Mouse (Mus musculus) Patski (cell line): ENCODE results near the gene Wscd2. TPM values are rescaled to one million over a fixed set of nuclear protein-coding genes. Genes with fewer than 3 reads are reported as not detected.

ENCODE experiments used
- ATAC-seq: fragments of 100-300 bp; one replicate; pipeline ENCODE4 v1.8.0; 2021
- CTCF ChIA-PET: fragments of 350-600 bp; sonication (Branson Sonifier 250); formaldehyde crosslinking; loops from one replicate; lab custom pipeline; 2022; ENCODE audit warnings: inconsistent platforms; lab: Charles Lee
- POLR2A ChIA-PET: fragments of 350-600 bp; sonication (Branson Sonifier 250); formaldehyde crosslinking; loops from one replicate; lab custom pipeline; 2022; ENCODE audit warnings: antibody characterized with exemption, inconsistent platforms; lab: Charles Lee
- DNase-seq: peaks from one replicate; pipeline ENCODE4 v3.0.0-alpha.2; 2011; ENCODE audit warnings: low read depth, low spot score
- H3K27me3 ChIP-seq: fragments of 371-371 bp; one replicate; pipeline ENCODE4 v1.5.1; 2021
- CTCF ChIP-seq: fragments of 100-300 bp; IDR thresholded peaks from one replicate; pipeline ENCODE4 v1.5.1; 2021
- in situ Hi-C: fragments of 300-500 bp; cut with MboI; formaldehyde crosslinking; loops from 3 replicates; pipeline ENCODE4 v1.11.1; 2018; ENCODE audit warnings: low pct_unique_long_range_greater_than_20kb, mixed read lengths
- polyA plus RNA-seq: library from polyadenylated mRNA; unstranded; gene quantifications from one replicate; pipeline ENCODE4 v1.2.3, GENCODE M21; 2021

Gene Wscd2
- polyA plus RNA-seq, 1 experiment from 2014 or later: 0.28 TPM

GRCm38 (mm10) chr5:113538826-113539225 lies 48.7 kb downstream of the Wscd2 start:
- ATAC-seq (no peak), DNase-seq (no peak)
- in situ Hi-C loops: no loop called here
- no peak for TF ChIP-seq CTCF
- ChIA-PET POLR2A (no interaction called here), CTCF (interaction anchor here (1.0 kb wide), 1 partner anchor 21 kb away, joined by 3 read pairs; no protein-coding TSS in a partner anchor)
- H3K27me3 ChIP-seq: no peaks in the 10 kb centered on the region

- in situ Hi-C loops: no loop called here
- H3K27me3 ChIP-seq: no peaks in the 10 kb centered on the region
- ATAC-seq (no peak), DNase-seq (no peak)
- CTCF ChIA-PET: no interaction called here
- POLR2A ChIA-PET: no interaction called here
- no peak for TF ChIP-seq CTCF
These were observed 49.3 kb downstream of the Wscd2 start for GRCm38 (mm10) chr5:113539438-113539837.

- no peak for ATAC-seq
- in situ Hi-C loops: no loop called here
- TF ChIP-seq CTCF: no peak
- CTCF ChIA-PET: no interaction called here
- no peak for DNase-seq
- no peaks in the 10 kb centered on the region for H3K27me3 ChIP-seq
- POLR2A ChIA-PET: no interaction called here
These were observed 49.7 kb downstream of the Wscd2 start for GRCm38 (mm10) chr5:113539858-113540257.

GRCm38 (mm10) chr5:113541196-113541595 lies 51.1 kb downstream of the Wscd2 start:
- no peak for ATAC-seq
- POLR2A ChIA-PET: no interaction called here
- no peak for DNase-seq
- H3K27me3 ChIP-seq: no peaks in the 10 kb centered on the region
- in situ Hi-C loops: no loop called here
- CTCF ChIA-PET: interaction anchor here (0.7 kb wide), 1 partner anchor 39 kb away, joined by 3 read pairs; no protein-coding TSS in a partner anchor
- no peak for TF ChIP-seq CTCF

- TF ChIP-seq CTCF: no peak
- POLR2A ChIA-PET: no interaction called here
- DNase-seq: no peak
- H3K27me3 ChIP-seq: no peaks in the 10 kb centered on the region
- ATAC-seq: no peak
- in situ Hi-C loops: no loop called here
- CTCF ChIA-PET: no interaction called here
These were observed 52.8 kb downstream of the Wscd2 start for GRCm38 (mm10) chr5:113542885-113543476.

- no peak for TF ChIP-seq CTCF
These were observed 58.0 kb downstream of the Wscd2 start for GRCm38 (mm10) chr5:113547949-113548700.

GRCm38 (mm10) chr5:113550249-113550648 lies 60.1 kb downstream of the Wscd2 start:
- POLR2A ChIA-PET: no interaction called here

More at GRCm38 (mm10) chr5:113547949-113548700, 58.0 kb downstream of the Wscd2 start:
- ATAC-seq (peak; percentile 10), DNase-seq (no peak)
- in situ Hi-C loops: no loop called here
- CTCF ChIA-PET: no interaction called here
- H3K27me3 ChIP-seq: no peaks in the 10 kb centered on the region
- POLR2A ChIA-PET: no interaction called here

GRCm38 (mm10) chr5:113550759-113551158 lies 60.6 kb downstream of the Wscd2 start:
- no peak for TF ChIP-seq CTCF
- ChIA-PET POLR2A (no interaction called here), CTCF (no interaction called here)
- no peak for DNase-seq
- no peak for ATAC-seq
- in situ Hi-C loops: no loop called here
- no peaks in the 10 kb centered on the region for H3K27me3 ChIP-seq

More at GRCm38 (mm10) chr5:113550249-113550648, 60.1 kb downstream of the Wscd2 start:
- no peaks in the 10 kb centered on the region for H3K27me3 ChIP-seq
- DNase-seq: no peak
- in situ Hi-C loops: no loop called here
- no peak for TF ChIP-seq CTCF
- ATAC-seq: no peak
- CTCF ChIA-PET: no interaction called here

GRCm38 (mm10) chr5:113553402-113553897 lies 63.3 kb downstream of the Wscd2 start:
- peak; percentile 31 for DNase-seq
- peak; percentile 48 for ATAC-seq
- CTCF ChIA-PET: no interaction called here
- TF ChIP-seq CTCF: no peak
- POLR2A ChIA-PET: no interaction called here
- in situ Hi-C loops: no loop called here
- H3K27me3 ChIP-seq: no peaks in the 10 kb centered on the region

GRCm38 (mm10) chr5:113554095-113554494 lies 64.0 kb downstream of the Wscd2 start:
- no peaks in the 10 kb centered on the region for H3K27me3 ChIP-seq
- DNase-seq (no peak), ATAC-seq (no peak)
- ChIA-PET CTCF (no interaction called here), POLR2A (no interaction called here)
- no peak for TF ChIP-seq CTCF
- in situ Hi-C loops: no loop called here

- no peak for TF ChIP-seq CTCF
- CTCF ChIA-PET: interaction anchor here (1.4 kb wide), 1 partner anchor 15 kb away, joined by 4 read pairs; no protein-coding TSS in a partner anchor
- ATAC-seq (no peak), DNase-seq (no peak)
- no peaks in the 10 kb centered on the region for H3K27me3 ChIP-seq
- POLR2A ChIA-PET: no interaction called here
- in situ Hi-C loops: no loop called here
These were observed 64.4 kb downstream of the Wscd2 start for GRCm38 (mm10) chr5:113554571-113554970.
